ENCODE assay signal across 8 mouse cellular contexts in the genomic region with DNA sequence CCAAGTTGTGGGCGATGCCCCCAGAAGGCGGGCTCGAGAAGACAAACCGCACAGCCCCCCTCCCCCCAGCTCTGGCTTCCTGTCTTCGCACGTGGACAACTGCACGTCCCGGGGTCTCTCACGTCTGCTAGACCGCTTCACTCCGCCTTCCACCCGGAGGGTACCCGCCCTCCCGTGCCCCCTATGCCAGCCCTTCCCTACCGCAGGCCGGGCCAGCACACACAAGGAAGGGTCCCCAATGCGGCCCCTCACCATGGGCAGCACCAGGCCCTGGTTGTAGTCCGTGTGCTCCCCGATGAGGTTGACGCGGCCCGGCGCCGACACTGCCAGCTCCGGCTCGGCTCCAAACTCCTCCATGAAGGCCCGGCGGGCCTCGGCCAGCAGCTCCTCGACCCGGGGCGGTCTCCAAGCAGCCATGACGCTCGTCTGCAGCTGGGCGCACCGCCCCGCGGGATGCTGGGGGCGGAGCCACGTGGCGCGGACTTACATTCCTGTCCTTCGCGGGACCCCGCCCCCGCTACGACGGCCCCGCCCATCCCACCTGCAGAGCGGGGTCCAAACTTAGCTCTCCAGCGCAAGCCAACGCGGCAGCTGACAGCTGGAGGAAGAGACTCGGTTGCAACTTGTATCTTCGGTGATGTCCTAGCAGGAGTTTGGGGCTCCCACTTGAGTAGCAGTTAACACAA. TPM values are rescaled to one million over a fixed set of nuclear protein-coding genes. Genes with fewer than 3 reads are reported as not detected.
DNase-seq lines count a peak whose midpoint lies in the region; ATAC-seq lines count a peak whose summit lies in the region.

Galk1 (minus strand) TSS at position 458 of the 686 bp plus-strand sequence.

- peak; percentile 98 for DNase-seq in ZHBTc4 (ENCODE audit: low read depth, low spot score)
- DNase-seq in embryo, embryonic 10 days (ENCODE audit: low spot score) = peak; percentile 95
- DNase-seq in gastrocnemius, postnatal 10 days = peak; percentile 90
- peak; percentile 92 for DNase-seq in induced T-regulatory cell, adult 2 months (ENCODE audit: low read depth)
- peak; percentile 64 to 92 for DNase-seq in left cerebral cortex, adult 8-10 months (ENCODE audit: low spot score in 2 of 2)
- DNase-seq in right cerebral cortex, adult 2 months (ENCODE audit: low spot score in 2 of 2) = peak; percentile 77 to 85
- peak; percentile 62 for DNase-seq in urinary bladder, postnatal 10 days (ENCODE audit: low spot score)

- ATAC-seq in megakaryocyte, adult 5-6 weeks (ENCODE audit: poor library complexity, severe bottlenecking) = peak; percentile 94

RNA-seq across cellular contexts. Expression of gene Galk1, which starts in this region (rescaled TPM):
- total RNA-seq in gastrocnemius, postnatal 10 days (2021) = 10 to 100 TPM; 14.8 to 19.2 TPM
- 10 to 100 TPM; 16.1 to 19.7 (median 18.6) TPM for total RNA-seq in left cerebral cortex, adult 8-10 months (2022)
- total RNA-seq in megakaryocyte, adult 5-6 weeks (2015) = 4.6 and 5.0 TPM in 2 replicates
- 10.4 and 10.8 TPM in 2 replicates for total RNA-seq in megakaryocyte, adult 5-6 weeks (2017)

Comparison
In these comparisons a context has a peak if more than half of its experiments do, and no peak if none do; other contexts are left out.
1. Peak in every context shown above with its lines: DNase-seq and ATAC-seq.